Mouse (Mus musculus) MEL (cell line): ENCODE data around the gene Epha4. TPM values are rescaled to one million over a fixed set of nuclear protein-coding genes. Genes with fewer than 3 reads are reported as not detected.

Experiments
- DNase-seq: peaks from one replicate; pipeline ENCODE4 v3.0.0; 2011; ENCODE audit warnings: low read depth, low spot score
- H3K27ac ChIP-seq: 2 replicates; pipeline ENCODE4 v1.5.1; 2012; ENCODE audit warnings: low read depth, mild to moderate bottlenecking, control low read depth, low read length, moderate library complexity; ENCODE audit not compliant: control insufficient read depth
- H3K27me3 ChIP-seq, 2 experiments: fragments of 150-350 bp in 1 of 2; sonication (generic) in 1 of 2; 2 replicates each; pipeline ENCODE4 v1.6.1; 2012; ENCODE audit warnings: low read length in 2 of 2, mild to moderate bottlenecking in 2 of 2, improper control_type of control experiment in 1 of 2, moderate library complexity in 1 of 2; ENCODE audit not compliant: insufficient read depth in 2 of 2, control insufficient read depth in 1 of 2
- H3K36me3 ChIP-seq, 2 experiments: 2 replicates each; pipeline ENCODE4 v1.6.1; 2012 to 2014; ENCODE audit warnings: low read length in 2 of 2, improper control_type of control experiment in 1 of 2, inconsistent platforms in 1 of 2, mild to moderate bottlenecking in 1 of 2; ENCODE audit not compliant: insufficient read depth in 2 of 2, control insufficient read depth in 1 of 2
- H3K4me1 ChIP-seq, 2 experiments: fragments of 150-350 bp in 1 of 2; sonication (generic) in 1 of 2; 2 replicates each; pipeline ENCODE4 v1.6.1; 2012; ENCODE audit warnings: low read length in 2 of 2, improper control_type of control experiment in 1 of 2, mild to moderate bottlenecking in 1 of 2; ENCODE audit not compliant: insufficient read depth in 2 of 2, control insufficient read depth in 1 of 2
- H3K4me3 ChIP-seq, 2 experiments: fragments of 150-350 bp in 1 of 2; sonication (generic) in 1 of 2; 2 replicates each; pipeline ENCODE4 v1.5.1; 2012; ENCODE audit warnings: low read depth in 2 of 2, low read length in 2 of 2, mild to moderate bottlenecking in 2 of 2, moderate library complexity in 2 of 2, control low read depth in 1 of 2, improper control_type of control experiment in 1 of 2; ENCODE audit not compliant: control insufficient read depth in 1 of 2, insufficient read depth in 1 of 2
- H3K79me2 ChIP-seq: 2 replicates; pipeline ENCODE4 v1.6.1; 2012; ENCODE audit warnings: mild to moderate bottlenecking, low read length, moderate library complexity; ENCODE audit not compliant: control insufficient read depth, poor library complexity, insufficient read depth
- H3K9ac ChIP-seq: 2 replicates; pipeline ENCODE4 v1.6.1; 2012; ENCODE audit warnings: low read depth, mild to moderate bottlenecking, control low read depth, low read length, moderate library complexity; ENCODE audit not compliant: control insufficient read depth, poor library complexity, severe bottlenecking
- H3K9me3 ChIP-seq: fragments of 150-350 bp; sonication (generic); replicated peaks from 2 replicates; pipeline ENCODE4 v1.6.1; 2012; ENCODE audit warnings: mild to moderate bottlenecking, low read length, improper control_type of control experiment, moderate library complexity; ENCODE audit not compliant: insufficient read depth
- CHD2 ChIP-seq: IDR thresholded peaks from 2 replicates; pipeline ENCODE4 v1.6.1; 2011; ENCODE audit warnings: low read length, improper control_type of control experiment
- CTCF ChIP-seq, 3 experiments: IDR thresholded peaks in 2 of 3; conservative IDR thresholded peaks in 1 of 3; 2 replicates each; pipeline ENCODE4 v1.5.1; 2011 to 2012; ENCODE audit warnings: low read length in 3 of 3, low read depth in 2 of 3, mild to moderate bottlenecking in 2 of 3, improper control_type of control experiment in 1 of 3, inconsistent platforms in 1 of 3, mixed read lengths in 1 of 3, moderate library complexity in 1 of 3; ENCODE audit not compliant: control insufficient read depth in 1 of 3, insufficient read depth in 1 of 3, poor library complexity in 1 of 3, severe bottlenecking in 1 of 3
- E2F4 ChIP-seq: IDR thresholded peaks from 2 replicates; pipeline ENCODE4 v1.6.1; 2011; ENCODE audit warnings: low read depth, low read length, improper control_type of control experiment, borderline replicate concordance
- GABPA ChIP-seq: IDR thresholded peaks from 2 replicates; pipeline ENCODE4 v1.6.1; 2012; ENCODE audit warnings: low read depth, mild to moderate bottlenecking, inconsistent platforms, low read length, improper control_type of control experiment, moderate library complexity
- JUND ChIP-seq: IDR thresholded peaks from 2 replicates; pipeline ENCODE4 v1.6.1; 2011; ENCODE audit warnings: low read depth, mild to moderate bottlenecking, improper control_type of control experiment, low read length
- MAX ChIP-seq: IDR thresholded peaks from 2 replicates; pipeline ENCODE4 v1.6.1; 2011; ENCODE audit warnings: low read length, improper control_type of control experiment
- MAZ ChIP-seq: IDR thresholded peaks from 2 replicates; pipeline ENCODE4 v1.6.1; 2012; ENCODE audit warnings: low read depth, mild to moderate bottlenecking, inconsistent platforms, low read length, improper control_type of control experiment
- MEF2A ChIP-seq: IDR thresholded peaks from 2 replicates; pipeline ENCODE4 v1.6.1; 2014; ENCODE audit warnings: low read depth, mild to moderate bottlenecking, inconsistent platforms, low read length, improper control_type of control experiment; ENCODE audit not compliant: poor library complexity, insufficient replicate concordance, severe bottlenecking; ENCODE audit errors: extremely low read depth
- MYC ChIP-seq: IDR thresholded peaks from 2 replicates; pipeline ENCODE4 v1.6.1; 2011; ENCODE audit warnings: low read depth, mild to moderate bottlenecking, low read length, improper control_type of control experiment, moderate library complexity
- NELFE ChIP-seq: IDR thresholded peaks from 2 replicates; pipeline ENCODE4 v1.6.1; 2011; ENCODE audit warnings: low read depth, low read length, improper control_type of control experiment
- RCOR1 ChIP-seq: IDR thresholded peaks from 2 replicates; pipeline ENCODE4 v1.6.1; 2012; ENCODE audit warnings: low read depth, mild to moderate bottlenecking, inconsistent platforms, low read length, improper control_type of control experiment
- SIN3A ChIP-seq: IDR thresholded peaks from 2 replicates; pipeline ENCODE4 v1.6.1; 2012; ENCODE audit warnings: low read length, improper control_type of control experiment, inconsistent platforms
- SMC3 ChIP-seq: IDR thresholded peaks from 2 replicates; pipeline ENCODE4 v1.6.1; 2011; ENCODE audit warnings: low read depth, low read length, improper control_type of control experiment
- USF2 ChIP-seq, 2 experiments: IDR thresholded peaks; 2 replicates each; pipeline ENCODE4 v1.6.1; 2011 to 2012; ENCODE audit warnings: improper control_type of control experiment in 2 of 2, low read length in 2 of 2, borderline replicate concordance in 1 of 2, inconsistent platforms in 1 of 2, low read depth in 1 of 2, mild to moderate bottlenecking in 1 of 2; ENCODE audit not compliant: insufficient read depth in 1 of 2
- ZC3H11A ChIP-seq: IDR thresholded peaks from 2 replicates; pipeline ENCODE4 v1.6.1; 2012; ENCODE audit warnings: low read depth, mild to moderate bottlenecking, inconsistent platforms, low read length, improper control_type of control experiment
- ZNF384 ChIP-seq: IDR thresholded peaks from 2 replicates; pipeline ENCODE4 v1.6.1; 2012; ENCODE audit warnings: low read depth, mild to moderate bottlenecking, inconsistent platforms, low read length, improper control_type of control experiment
- polyA plus RNA-seq, 2 experiments: library from polyadenylated mRNA; stranded (reverse) in 1 of 2; unstranded in 1 of 2; fragments of >175 nt in 1 of 2; fragments of >200 nt in 1 of 2; gene quantifications; 2 replicates each; pipeline versions ENCODE4 v1.2.1 to v1.2.4; 2012; ENCODE audit warnings: low replicate concordance in 2 of 2, low read depth in 1 of 2; ENCODE audit not compliant: insufficient read length in 2 of 2, insufficient read depth in 1 of 2, missing spikeins in 1 of 2
- total RNA-seq: library from RNA; depleted of rRNA; stranded (reverse); fragments of 300-350 nt; gene quantifications from 2 replicates; pipeline ENCODE4 v1.2.3, GENCODE M21; 2012

The Epha4 gene
- total and polyA plus RNA-seq, 3 experiments = not detected

- Histone ChIP-seq H3K9me3 (no peaks in the 10 kb centered on the region), H3K9ac (no peak overlapping the region), H3K27ac (no peak overlapping the region), H3K4me1 (no peaks in the 10 kb centered on the region), H3K79me2 (no peaks in the 10 kb centered on the region), H3K27me3 (no peaks in the 10 kb centered on the region), H3K4me3 (no peak overlapping the region), H3K36me3 (no peaks in the 10 kb centered on the region)
- no peak for DNase-seq
- TF ChIP-seq ZC3H11A = no peak
- TF ChIP-seq NELFE = no peak
- TF ChIP-seq CHD2 = no peak
- TF ChIP-seq GABPA = no peak
- no peak for TF ChIP-seq MEF2A
- TF ChIP-seq SIN3A = no peak
- no peak for TF ChIP-seq MYC
- TF ChIP-seq USF2 (IDR thresholded peaks at IDR 0.05; ENCODE audit: borderline replicate concordance in 1 of 2, insufficient read depth in 1 of 2, low read depth in 1 of 2, low read length in 2 of 2) = no peak
- no peak for TF ChIP-seq MAZ
- TF ChIP-seq SMC3 = no peak
- no peak for TF ChIP-seq ZNF384
- no peak for TF ChIP-seq RCOR1
- no peak for TF ChIP-seq E2F4
- TF ChIP-seq MAX = no peak
Measured at GRCm38 (mm10) chr1:77493841-77494635, 20.9 kb downstream of the Epha4 start.

- Histone ChIP-seq H3K9ac (no peak overlapping the region), H3K27me3 (no peaks in the 10 kb centered on the region), H3K4me1 (no peaks in the 10 kb centered on the region), H3K9me3 (no peaks in the 10 kb centered on the region), H3K27ac (no peak overlapping the region), H3K36me3 (no peaks in the 10 kb centered on the region), H3K79me2 (no peaks in the 10 kb centered on the region), H3K4me3 (no peak overlapping the region)
- no peak for TF ChIP-seq NELFE
- no peak for TF ChIP-seq ZNF384
- TF ChIP-seq JUND = no peak
- TF ChIP-seq MAX = no peak
- no peak for TF ChIP-seq E2F4
- TF ChIP-seq CTCF (IDR thresholded peaks at IDR 0.05 in 2 of 3, conservative IDR thresholded peaks at IDR 0.05 in 1 of 3; ENCODE audit: control insufficient read depth in 1 of 3, insufficient read depth in 1 of 3, low read depth in 2 of 3, low read length in 3 of 3, poor library complexity in 1 of 3, severe bottlenecking in 1 of 3) = no peak
- DNase-seq = no peak
Measured at GRCm38 (mm10) chr1:77490166-77490565, 24.7 kb downstream of the Epha4 start.
